Mouse (Mus musculus): ENCODE results near the gene Neu3.

Neu3 gene

DNA sequence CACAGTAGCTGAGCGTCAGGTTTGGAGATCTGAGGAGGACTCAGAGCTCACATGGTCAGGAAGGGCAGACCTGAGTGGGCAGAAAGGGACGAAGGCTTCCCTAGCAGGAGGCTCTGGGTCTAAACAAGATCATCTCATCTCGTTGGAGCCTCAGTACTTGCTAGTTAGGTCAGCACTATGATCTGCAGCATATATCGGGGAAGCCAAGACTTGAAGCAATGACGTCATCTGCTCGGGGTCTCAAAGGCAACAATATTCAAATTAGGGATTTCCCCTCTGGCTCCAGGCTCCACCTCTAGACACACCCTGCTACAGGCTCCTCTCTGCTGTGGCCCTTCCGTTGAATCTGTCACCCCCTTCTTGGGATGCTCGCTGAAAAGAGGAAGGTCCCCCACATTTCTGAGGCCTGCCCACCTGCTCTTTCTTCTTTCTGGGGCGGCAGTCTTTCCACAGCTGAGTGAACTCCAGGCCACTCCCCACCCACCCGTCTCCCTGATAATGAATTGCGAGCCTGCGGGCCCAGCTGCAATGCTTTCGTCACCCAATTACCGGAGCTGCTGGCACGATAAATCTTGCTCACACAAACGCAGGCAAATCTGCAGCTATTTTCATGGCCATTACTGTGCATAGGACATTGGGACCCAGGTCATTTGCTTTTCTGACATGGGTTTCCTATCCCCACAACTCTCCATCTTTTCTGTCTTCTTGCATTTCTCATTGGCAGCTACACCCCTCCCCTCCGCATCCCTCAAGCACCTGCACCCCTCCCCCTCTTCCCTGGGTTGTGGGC lies 32.8 kb downstream of the Neu3 start:
- no peak for DNase-seq (ENCODE audit: extremely low read depth, low read depth, low spot score)

- DNase-seq (ENCODE audit: extremely low read depth, low read depth, low spot score): no peak
These were observed 34.1 kb downstream of the Neu3 start for GRCm38 (mm10) chr7:99794096-99794495.

DNA sequence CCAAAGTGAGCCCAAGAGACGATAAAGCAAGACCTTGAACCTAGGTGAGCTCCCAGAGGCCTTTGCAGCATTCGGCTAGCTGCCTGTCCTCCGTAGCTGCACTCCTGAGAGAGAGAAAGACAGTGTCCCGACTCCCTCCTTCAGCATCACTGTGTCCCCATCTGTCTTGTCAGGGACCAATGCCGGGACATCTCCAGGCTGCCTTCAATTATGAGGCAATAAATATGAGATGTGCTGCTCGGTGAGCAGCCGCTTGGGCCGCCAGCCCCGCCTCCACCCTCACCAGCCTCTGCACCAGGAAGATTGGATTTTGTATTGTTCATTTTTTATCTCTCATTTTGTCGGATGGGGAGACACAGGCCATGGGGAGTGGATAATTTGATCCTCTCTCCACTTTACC lies 37.4 kb downstream of the Neu3 start:
- no peak for DNase-seq (ENCODE audit: extremely low read depth, low read depth, low spot score)

- DNase-seq (ENCODE audit: extremely low read depth, low read depth, low spot score): no peak
These were observed 39.7 kb downstream of the Neu3 start for GRCm38 (mm10) chr7:99788563-99788962.

GRCm38 (mm10) chr7:99787935-99788334 lies 40.3 kb downstream of the Neu3 start:
- DNase-seq (ENCODE audit: extremely low read depth, low read depth, low spot score): no peak

- DNase-seq (ENCODE audit: extremely low read depth, low read depth, low spot score): no peak
These were observed 41.4 kb downstream of the Neu3 start for GRCm38 (mm10) chr7:99786774-99787173.

DNA sequence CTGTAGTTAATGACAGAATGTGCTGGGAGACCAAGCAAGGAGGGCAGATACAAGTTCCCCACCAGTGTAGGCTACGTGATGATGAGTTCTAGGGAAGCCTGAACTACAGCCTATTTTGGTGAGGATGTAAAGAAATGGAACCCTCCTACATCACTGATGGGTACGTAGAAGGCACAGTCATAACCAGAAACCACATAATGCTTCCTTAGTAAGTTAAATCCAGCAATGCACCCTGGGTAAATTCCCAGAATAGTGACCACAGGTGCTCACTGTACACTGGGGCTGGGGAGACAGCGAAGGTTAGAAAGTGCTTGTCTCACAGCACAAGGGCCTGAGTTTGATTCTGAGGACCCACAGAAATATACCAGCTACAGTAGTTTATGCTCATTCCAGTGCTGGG lies 42.7 kb downstream of the Neu3 start:
- no peak for DNase-seq (ENCODE audit: extremely low read depth, low read depth, low spot score)

DNA sequence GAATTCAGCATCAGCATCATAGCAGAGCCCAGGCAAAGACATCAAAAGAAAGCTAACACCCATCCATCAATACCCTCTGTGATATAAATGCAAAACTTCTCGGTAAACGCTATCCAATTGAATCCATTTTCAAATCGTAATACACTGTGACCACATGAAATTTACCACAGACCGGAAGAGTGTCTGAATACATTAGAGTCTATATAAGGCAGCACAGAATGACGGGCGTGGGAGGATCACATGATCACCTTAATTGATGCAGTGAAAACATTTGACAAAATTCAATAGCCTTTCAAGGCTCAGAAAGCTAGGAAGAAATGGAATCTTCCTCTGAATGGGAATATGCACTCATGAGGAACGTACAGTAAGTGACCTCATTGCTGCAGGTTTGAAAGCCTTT lies 44.8 kb downstream of the Neu3 start:
- DNase-seq (ENCODE audit: extremely low read depth, low read depth, low spot score): no peak

- no peak for DNase-seq (ENCODE audit: extremely low read depth, low read depth, low spot score)
These were observed 46.3 kb downstream of the Neu3 start for GRCm38 (mm10) chr7:99781916-99782315.

- DNase-seq (ENCODE audit: extremely low read depth, low read depth, low spot score): no peak
These were observed 46.8 kb downstream of the Neu3 start for GRCm38 (mm10) chr7:99781385-99781784.

GRCm38 (mm10) chr7:99763207-99763606 lies 65.0 kb downstream of the Neu3 start, which contains the start of gene Olfr521:
Gene Olfr521, plus strand, starts transcription at chr7:99763507.
- no peak for DNase-seq (ENCODE audit: extremely low read depth, low read depth, low spot score)

Measured in fat pad, adult 2 months (tissue).